Mouse (Mus musculus): ENCODE measurements at regions not wholly inside any gene's neighbourhood (a gene's known extent, or its start where the extent isn't known, plus 50 kb on each side); places are given as distances from the start of the nearest gene placed in this dataset.
"Not testable (repeated sequence)": the region's sequence is repeated elsewhere in the genome, so short reads cannot be mapped to it uniquely, and the experiment has no call there.

- H3K27me3 ChIP-seq (ENCODE audit: insufficient read depth, low read length) = no peaks in the 10 kb centered on the region
- no peak for TF ChIP-seq NANOG (IDR thresholded peaks at IDR 0.05; ENCODE audit: borderline replicate concordance, low read length)
- TF ChIP-seq POU5F1 (IDR thresholded peaks at IDR 0.05; ENCODE audit: borderline replicate concordance, low read length) = no peak
- TF ChIP-seq CTCF (conservative IDR thresholded peaks at IDR 0.05; ENCODE audit: low read length) = no peak
- H3K4me3 ChIP-seq (replicated peaks; ENCODE audit: low read length) = no peak overlapping the region
- no peaks in the 10 kb centered on the region for H3K4me1 ChIP-seq (replicated peaks; ENCODE audit: low read depth, low read length)
- no peaks in the 10 kb centered on the region for H3K9me3 ChIP-seq (ENCODE audit: low read length)
- H3K36me3 ChIP-seq (ENCODE audit: insufficient read depth, low read length) = no peaks in the 10 kb centered on the region
Measured at GRCm38 (mm10) chr6:62573611-62574010, 682.1 kb upstream of the Grid2 start.

GRCm38 (mm10) chr6:62576200-62576599, 679.5 kb upstream of the Grid2 start:
- TF ChIP-seq POU5F1 (IDR thresholded peaks at IDR 0.05; ENCODE audit: borderline replicate concordance, low read length) (no peak), CTCF (conservative IDR thresholded peaks at IDR 0.05; ENCODE audit: low read length) (peak; percentile 45), NANOG (IDR thresholded peaks at IDR 0.05; ENCODE audit: borderline replicate concordance, low read length) (no peak)
- no peak overlapping the region for H3K4me3 ChIP-seq (replicated peaks; ENCODE audit: low read length)
- H3K27me3 ChIP-seq (ENCODE audit: insufficient read depth, low read length) = no peaks in the 10 kb centered on the region
- H3K36me3 ChIP-seq (ENCODE audit: insufficient read depth, low read length) = no peaks in the 10 kb centered on the region
- H3K4me1 ChIP-seq (replicated peaks; ENCODE audit: low read depth, low read length) = no peaks in the 10 kb centered on the region
- no peaks in the 10 kb centered on the region for H3K9me3 ChIP-seq (ENCODE audit: low read length)

DNA sequence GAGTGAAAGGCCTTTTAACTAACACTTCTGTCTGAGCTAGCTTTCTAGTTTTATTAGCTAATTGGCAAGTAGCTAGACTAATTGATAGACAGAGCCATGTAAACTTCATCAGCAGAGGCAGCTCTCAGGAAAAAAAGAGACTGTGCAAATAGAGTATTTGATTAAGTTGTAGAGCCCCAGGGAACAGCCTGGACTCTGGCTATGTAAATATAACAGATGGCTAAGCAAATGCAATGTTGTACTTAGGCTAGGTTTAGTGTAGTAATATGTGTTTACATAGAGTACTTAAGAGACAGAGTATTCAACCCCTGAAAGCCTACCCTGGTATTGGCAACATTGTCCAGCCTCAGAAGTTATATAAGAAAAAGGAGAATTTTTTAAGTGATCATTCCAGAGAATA, 635.1 kb upstream of the Grid2 start:
- H3K4me1 ChIP-seq (replicated peaks; ENCODE audit: low read depth, low read length) = no peaks in the 10 kb centered on the region
- no peaks in the 10 kb centered on the region for H3K36me3 ChIP-seq (ENCODE audit: insufficient read depth, low read length)
- H3K4me3 ChIP-seq (replicated peaks; ENCODE audit: low read length) = no peak overlapping the region
- no peaks in the 10 kb centered on the region for H3K9me3 ChIP-seq (ENCODE audit: low read length)
- H3K27me3 ChIP-seq (ENCODE audit: insufficient read depth, low read length) = no peaks in the 10 kb centered on the region
- TF ChIP-seq CTCF (conservative IDR thresholded peaks at IDR 0.05; ENCODE audit: low read length) (no peak), NANOG (IDR thresholded peaks at IDR 0.05; ENCODE audit: borderline replicate concordance, low read length) (no peak), POU5F1 (IDR thresholded peaks at IDR 0.05; ENCODE audit: borderline replicate concordance, low read length) (no peak)

DNA sequence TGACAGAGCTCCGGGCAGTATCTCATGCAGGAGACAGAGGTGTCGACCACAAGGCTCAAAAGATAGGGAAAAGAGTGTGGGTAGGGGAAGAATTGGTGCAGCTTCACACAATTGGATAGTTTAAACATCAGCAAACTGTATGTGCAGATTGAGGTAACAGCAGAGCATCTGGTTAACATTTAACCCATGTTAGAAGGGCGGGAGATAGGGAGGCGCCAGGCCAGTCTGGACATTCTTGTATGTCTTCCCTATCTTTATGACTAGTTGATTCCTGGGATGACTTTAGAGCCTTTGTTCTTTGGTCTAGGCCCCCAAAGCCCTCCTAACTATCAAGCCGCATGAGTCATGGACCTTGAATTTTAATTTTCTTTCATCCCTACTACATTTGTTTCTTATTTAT, 587.6 kb upstream of the Grid2 start:
- H3K9me3 ChIP-seq (ENCODE audit: low read length); H3K4me1 ChIP-seq (replicated peaks; ENCODE audit: low read depth, low read length); H3K36me3 ChIP-seq (ENCODE audit: insufficient read depth, low read length); H3K27me3 ChIP-seq (ENCODE audit: insufficient read depth, low read length); H3K4me3 ChIP-seq (replicated peaks; ENCODE audit: low read length): not testable (repeated sequence)

DNA sequence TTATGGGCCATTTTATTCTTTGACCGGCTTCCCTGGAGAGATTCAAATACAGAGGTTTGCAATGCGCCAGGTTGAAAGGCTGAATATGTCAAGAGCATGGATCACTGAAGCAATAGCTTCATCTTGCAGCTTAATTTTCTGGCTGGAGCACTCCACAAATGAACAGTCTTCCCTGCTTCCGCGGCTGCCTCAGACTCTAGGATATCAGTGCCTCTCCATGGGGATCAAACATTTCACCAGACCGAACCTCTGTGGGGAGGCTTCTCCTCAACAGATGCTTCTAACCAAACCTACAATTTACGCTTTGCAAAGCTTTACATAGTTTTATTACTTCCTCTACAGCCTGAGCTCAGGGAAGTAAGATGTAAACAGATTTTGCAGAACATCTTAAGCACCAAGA, 537.3 kb upstream of the Grid2 start:
- Histone ChIP-seq H3K4me1 (replicated peaks; ENCODE audit: low read depth, low read length) (no peaks in the 10 kb centered on the region), H3K27me3 (ENCODE audit: insufficient read depth, low read length) (no peaks in the 10 kb centered on the region), H3K9me3 (ENCODE audit: low read length) (no peaks in the 10 kb centered on the region), H3K36me3 (ENCODE audit: insufficient read depth, low read length) (no peaks in the 10 kb centered on the region), H3K4me3 (replicated peaks; ENCODE audit: low read length) (no peak overlapping the region)
- no peak for TF ChIP-seq NANOG (IDR thresholded peaks at IDR 0.05; ENCODE audit: borderline replicate concordance, low read length)
- TF ChIP-seq POU5F1 (IDR thresholded peaks at IDR 0.05; ENCODE audit: borderline replicate concordance, low read length) = no peak
- no peak for TF ChIP-seq CTCF (conservative IDR thresholded peaks at IDR 0.05; ENCODE audit: low read length)

GRCm38 (mm10) chr6:62719541-62720155, 536.0 kb upstream of the Grid2 start:
- Histone ChIP-seq H3K36me3 (ENCODE audit: insufficient read depth, low read length) (no peaks in the 10 kb centered on the region), H3K4me1 (replicated peaks; ENCODE audit: low read depth, low read length) (no peaks in the 10 kb centered on the region), H3K27me3 (ENCODE audit: insufficient read depth, low read length) (no peaks in the 10 kb centered on the region), H3K9me3 (ENCODE audit: low read length) (no peaks in the 10 kb centered on the region), H3K4me3 (replicated peaks; ENCODE audit: low read length) (no peak overlapping the region)
- TF ChIP-seq NANOG (IDR thresholded peaks at IDR 0.05; ENCODE audit: borderline replicate concordance, low read length) (no peak), CTCF (conservative IDR thresholded peaks at IDR 0.05; ENCODE audit: low read length) (no peak), POU5F1 (IDR thresholded peaks at IDR 0.05; ENCODE audit: borderline replicate concordance, low read length) (no peak)
